Mouse (Mus musculus) olfactory bulb, adult 2 months (tissue): Measurements from ENCODE around the gene Cd163. TPM values are rescaled to one million over a fixed set of nuclear protein-coding genes. Genes with fewer than 3 reads are reported as not detected.

Experiments used
- H3K27ac ChIP-seq: fragments of 200-500 bp; 2 replicates; pipeline ENCODE4 v1.5.1; 2012; ENCODE audit warnings: low read depth, low read length; ENCODE audit not compliant: insufficient read depth
- H3K4me1 ChIP-seq: fragments of 200-500 bp; 2 replicates; pipeline ENCODE4 v1.6.1; 2012; ENCODE audit warnings: low read length; ENCODE audit not compliant: control insufficient read depth, insufficient read depth
- H3K4me3 ChIP-seq: fragments of 200-500 bp; 2 replicates; pipeline ENCODE4 v1.5.1; 2012; ENCODE audit warnings: mild to moderate bottlenecking, low read depth, low read length, moderate library complexity; ENCODE audit not compliant: insufficient read depth
- CTCF ChIP-seq: fragments of 200-500 bp; IDR thresholded peaks from 2 replicates; pipeline ENCODE4 v1.5.1; 2012; ENCODE audit warnings: low read depth, mild to moderate bottlenecking, low read length, moderate library complexity; ENCODE audit not compliant: insufficient read depth
- POLR2A ChIP-seq: fragments of 200-500 bp; IDR thresholded peaks from 2 replicates; pipeline ENCODE4 v1.6.1; 2012; ENCODE audit warnings: mild to moderate bottlenecking, low read depth, low read length, moderate library complexity; ENCODE audit not compliant: insufficient read depth
- WGBS: fragments of 180-500 bp; shearing (Covaris S2); methylation state at CpG from one replicate; pipeline ENCODE4 v1.1.7; 2018; 5-methylcytosine and 5-hydroxymethylcytosine counted together
- polyA plus RNA-seq: library from polyadenylated mRNA; stranded (reverse); fragments of >200 nt; gene quantifications from 2 replicates; pipeline ENCODE4 v1.2.4, GENCODE M21; 2012; ENCODE audit warnings: low replicate concordance; ENCODE audit not compliant: missing spikeins, insufficient read depth, insufficient read length

Gene Cd163
- polyA plus RNA-seq, 1 experiment, result not detected

GRCm38 (mm10) chr6:124379331-124379730 is 74.9 kb downstream of the Cd163 start:
- TF ChIP-seq POLR2A (no peak), CTCF (no peak)
- 34% methylated on average over 10 of the region's 10 CpGs for WGBS
- H3K27ac ChIP-seq, result no peak overlapping the region
- no peak overlapping the region for H3K4me3 ChIP-seq
- no peaks in the 10 kb centered on the region for H3K4me1 ChIP-seq

Other genes starting within 250 kb of the Cd163 start
- gene Vmn2r27, start 72.8 kb upstream of the Cd163 start, polyA plus RNA-seq, result not detected in 2 replicates
- not detected in 2 replicates for gene Pex5, start 110.4 kb downstream of the Cd163 start, polyA plus RNA-seq
- not detected in 2 replicates for gene Clstn3, start 160.1 kb downstream of the Cd163 start, polyA plus RNA-seq
- not detected in 2 replicates for gene C1rl, start 188.5 kb downstream of the Cd163 start, polyA plus RNA-seq
- not detected in 2 replicates for gene C1ra, start 207.7 kb downstream of the Cd163 start, polyA plus RNA-seq
- gene C1s1, start 237.7 kb downstream of the Cd163 start, polyA plus RNA-seq, result not detected in 2 replicates